Mouse (Mus musculus) megakaryocyte, embryonic 14.5 days (primary cell): ENCODE measurements around the gene Arl6ip1.

Source experiments
- FLI1 ChIP-seq: IDR thresholded peaks from 2 replicates; pipeline ENCODE4 v1.6.1; 2012; ENCODE audit warnings: low read length, inconsistent platforms, mixed read lengths
- GATA1 ChIP-seq: IDR thresholded peaks from 3 replicates; pipeline ENCODE4 v1.6.1; 2012; ENCODE audit warnings: mixed read lengths, low read length, inconsistent platforms, borderline replicate concordance

GRCm38 (mm10) chr7:118104458-118105052 is 24.9 kb downstream of the Arl6ip1 start:
- no peak for TF ChIP-seq GATA1
- no peak for TF ChIP-seq FLI1
